Mouse (Mus musculus) stomach, postnatal 0 days (tissue): ENCODE data around the gene Brsk2. TPM values are rescaled to one million over a fixed set of nuclear protein-coding genes. Genes with fewer than 3 reads are reported as not detected.

Source experiments
- ATAC-seq: fragments of 200-750 bp; cut with Nextera tagmentation; 2 replicates; pipeline ENCODE4 v1.8.0; 2017; ENCODE audit not compliant: low FRiP score, low TSS enrichment
- DNase-seq: peaks from one replicate; pipeline ENCODE4 v3.0.0-alpha.2; 2016; ENCODE audit warnings: low spot score
- H3K27ac ChIP-seq: fragments of 300-500 bp; sonication (generic); replicated peaks from 2 replicates; pipeline ENCODE4 v1.5.1; 2014; ENCODE audit warnings: mild to moderate bottlenecking, control low read depth
- H3K27me3 ChIP-seq: fragments of 300-500 bp; sonication (generic); 2 replicates; pipeline ENCODE4 v1.6.1; 2014; ENCODE audit warnings: low read length; ENCODE audit not compliant: control insufficient read depth, insufficient read depth
- H3K36me3 ChIP-seq: fragments of 300-500 bp; sonication (generic); 2 replicates; pipeline ENCODE4 v1.6.1; 2014; ENCODE audit warnings: low read length, mixed read lengths; ENCODE audit not compliant: control insufficient read depth, insufficient read depth
- H3K4me1 ChIP-seq: fragments of 300-500 bp; sonication (generic); replicated peaks from 2 replicates; pipeline ENCODE4 v1.6.1; 2014; ENCODE audit warnings: antibody characterized with exemption; ENCODE audit not compliant: control insufficient read depth, insufficient read depth
- H3K4me2 ChIP-seq: fragments of 300-500 bp; sonication (generic); replicated peaks from 2 replicates; pipeline ENCODE4 v1.6.1; 2014; ENCODE audit warnings: low read depth, mild to moderate bottlenecking, control low read depth, moderate library complexity
- H3K4me3 ChIP-seq: fragments of 300-500 bp; sonication (generic); 2 replicates; pipeline ENCODE4 v1.5.1; 2014; ENCODE audit warnings: low read depth, low read length, control low read depth
- H3K9ac ChIP-seq: fragments of 300-500 bp; sonication (generic); 2 replicates; pipeline ENCODE4 v1.6.1; 2014; ENCODE audit warnings: mild to moderate bottlenecking, low read length, control low read depth, mixed read lengths
- H3K9me3 ChIP-seq: fragments of 300-500 bp; sonication (generic); 2 replicates; pipeline ENCODE4 v1.6.1; 2016; ENCODE audit warnings: low read length; ENCODE audit not compliant: control insufficient read depth
- CTCF ChIP-seq: IDR thresholded peaks from 2 replicates; pipeline ENCODE4 v1.5.1; 2016; ENCODE audit warnings: antibody characterized with exemption, low read depth, mild to moderate bottlenecking, moderate library complexity
- EP300 ChIP-seq: optimal IDR thresholded peaks from 2 replicates; pipeline ENCODE3; 2016; ENCODE audit warnings: antibody characterized with exemption
- WGBS: fragments of 180-500 bp; shearing (Covaris S2); extraction: QIAGEN DNeasy Blood & Tissue Kit; methylation state at CpG from one replicate; pipeline ENCODE4 v1.1.7; 2014; 5-methylcytosine and 5-hydroxymethylcytosine counted together
- microRNA-seq: library from miRNA; unstranded; fragments of <30 nt; microRNA quantifications from one replicate; pipeline ENCODE4, GENCODE M21; 2016
- polyA plus RNA-seq: library from polyadenylated mRNA; unstranded; fragments of >200 nt; fragmentation: Nextera tagmentation; extraction: Ambion mirVana; gene quantifications from 2 replicates; pipeline ENCODE4 v1.2.1, GENCODE M21; 2015

Gene Brsk2
- polyA plus RNA-seq, 1 experiment from 2014 or later: 0.62 TPM

GRCm38 (mm10) chr7:142040756-142041155, 91.2 kb downstream of the Brsk2 start:
- no peak for TF ChIP-seq CTCF
- no peak for TF ChIP-seq EP300
- no peak for ATAC-seq
- H3K9me3 ChIP-seq: no peaks in the 10 kb centered on the region
- WGBS: 90% methylated on average over 3 of the region's 3 CpGs
- H3K36me3 ChIP-seq: no peaks in the 10 kb centered on the region
- no peak overlapping the region for H3K27ac ChIP-seq
- DNase-seq: no peak
- no peaks in the 10 kb centered on the region for H3K4me1 ChIP-seq
- no peak overlapping the region for H3K9ac ChIP-seq
- H3K27me3 ChIP-seq: no peaks in the 10 kb centered on the region
- H3K4me3 ChIP-seq: no peak overlapping the region
- no peak overlapping the region for H3K4me2 ChIP-seq

DNA sequence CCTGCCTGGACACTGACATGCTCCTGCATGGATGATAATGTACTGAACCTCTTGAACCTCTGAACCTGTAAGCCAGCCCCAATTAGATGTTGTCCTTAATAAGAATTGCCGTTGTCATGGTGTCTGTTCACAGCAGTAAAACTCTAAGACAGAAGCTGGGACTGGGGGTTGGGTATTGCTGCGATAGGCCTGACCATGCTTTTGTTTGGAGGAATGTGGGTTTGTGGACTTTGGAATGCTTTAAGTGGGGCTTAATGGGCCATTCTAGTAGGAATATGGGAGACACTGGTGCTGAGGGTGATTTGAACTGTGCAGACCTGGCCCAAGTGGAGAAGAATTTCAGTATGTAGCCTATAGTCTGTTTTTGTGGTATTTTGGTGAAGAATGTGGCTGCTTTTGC, 95.8 kb downstream of the Brsk2 start:
- ATAC-seq (no peak), DNase-seq (no peak)
- Histone ChIP-seq H3K4me3 (no peak overlapping the region), H3K36me3 (no peaks in the 10 kb centered on the region), H3K27ac (no peak overlapping the region), H3K9ac (no peak overlapping the region), H3K27me3 (no peaks in the 10 kb centered on the region), H3K4me1 (no peaks in the 10 kb centered on the region), H3K4me2 (no peak overlapping the region), H3K9me3 (no peaks in the 10 kb centered on the region)
- no peak for TF ChIP-seq CTCF
- TF ChIP-seq EP300: no peak
- 57% methylated on average over 2 of the region's 2 CpGs for WGBS

DNA sequence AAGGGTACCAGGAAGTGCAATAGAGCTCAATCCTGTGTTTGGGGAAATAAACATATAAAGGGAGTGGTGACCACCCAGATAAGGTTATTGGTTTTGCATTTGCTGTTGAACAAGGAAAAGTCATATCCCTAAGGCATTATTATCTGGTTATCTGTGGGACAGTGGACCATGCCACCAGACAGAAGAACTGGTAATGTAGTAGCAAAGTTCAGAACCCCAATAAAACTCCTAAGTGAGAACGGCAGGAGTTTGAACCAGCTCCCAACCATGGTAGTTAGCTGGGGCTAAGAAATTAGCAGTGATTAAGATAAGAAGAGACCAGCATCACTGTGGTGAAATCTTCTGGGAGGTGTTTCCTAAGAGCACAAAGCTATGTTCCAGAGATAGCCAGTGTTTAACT, 96.4 kb downstream of the Brsk2 start:
- WGBS: 50% methylated on average over 1 of the region's 1 CpGs

DNA sequence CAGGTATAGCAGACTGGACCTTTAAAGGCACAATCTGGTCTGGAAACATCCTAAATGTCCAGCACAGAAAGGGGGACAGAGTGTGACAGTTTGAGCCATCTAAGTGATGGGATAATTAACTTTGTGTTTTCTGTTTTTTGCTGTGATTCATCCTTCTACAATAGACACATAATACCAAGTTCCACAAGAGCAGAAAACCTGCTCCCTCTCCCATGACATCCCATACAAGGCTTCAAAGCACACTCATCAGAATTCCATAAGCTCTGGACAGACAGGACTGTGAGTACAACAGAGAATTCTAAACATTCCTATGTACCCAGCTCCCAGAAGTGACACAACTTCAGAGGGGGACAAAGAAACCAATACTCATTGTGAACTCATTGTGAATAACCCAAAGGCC, 101.0 kb downstream of the Brsk2 start:
- Histone ChIP-seq H3K27me3 (no peaks in the 10 kb centered on the region), H3K9ac (no peak overlapping the region), H3K4me2 (no peak overlapping the region), H3K27ac (no peak overlapping the region), H3K4me3 (no peak overlapping the region), H3K36me3 (0 out of 2 replicates have a peak, but pooled peaks cover 4% of the 10 kb centered on the region), H3K9me3 (no peaks in the 10 kb centered on the region), H3K4me1 (no peaks in the 10 kb centered on the region)
- DNase-seq (no peak), ATAC-seq (no peak)
- TF ChIP-seq CTCF (no peak), EP300 (no peak)

More for the DNA sequence above, 96.4 kb downstream of the Brsk2 start:
- no peak overlapping the region for H3K4me3 ChIP-seq
- H3K4me2 ChIP-seq: no peak overlapping the region
- no peaks in the 10 kb centered on the region for H3K4me1 ChIP-seq
- DNase-seq (no peak), ATAC-seq (no peak)
- no peak overlapping the region for H3K27ac ChIP-seq
- no peaks in the 10 kb centered on the region for H3K36me3 ChIP-seq
- TF ChIP-seq EP300: no peak
- TF ChIP-seq CTCF: no peak
- no peaks in the 10 kb centered on the region for H3K27me3 ChIP-seq
- no peak overlapping the region for H3K9ac ChIP-seq
- H3K9me3 ChIP-seq: no peaks in the 10 kb centered on the region

Small RNA genes within 50 kb of the gene (microRNA-seq; reads per million reads assigned to microRNA genes)
- not detected for gene Mir3104

Other genes with a start within 250 kb of the Brsk2 start
- 2.9 and 3.3 TPM in 2 replicates for gene Muc5ac, start 160.8 kb upstream of the Brsk2 start, polyA plus RNA-seq
- gene Muc5b, start 110.7 kb upstream of the Brsk2 start, polyA plus RNA-seq: 122 and 133 TPM in 2 replicates
- gene Tollip, start 31.2 kb upstream of the Brsk2 start, polyA plus RNA-seq: 33.2 and 33.4 TPM in 2 replicates
- gene Mob2, start 111.3 kb downstream of the Brsk2 start, polyA plus RNA-seq: 61.5 and 65.8 TPM in 2 replicates
- gene Dusp8, start 146.1 kb downstream of the Brsk2 start, polyA plus RNA-seq: 3.6 and 5.6 TPM in 2 replicates
- not detected in 2 replicates for gene Gm45618, start 171.0 kb downstream of the Brsk2 start, polyA plus RNA-seq
- gene Gm39115, start 186.3 kb downstream of the Brsk2 start, polyA plus RNA-seq: not detected in 2 replicates
- gene Gm45337, start 194.9 kb downstream of the Brsk2 start, polyA plus RNA-seq: not detected in 2 replicates
- gene Gm29735, start 207.4 kb downstream of the Brsk2 start, polyA plus RNA-seq: not detected in 2 replicates
- gene Gm4553, start 216.0 kb downstream of the Brsk2 start, polyA plus RNA-seq: not detected in 2 replicates
- gene Krtap5-2, start 226.3 kb downstream of the Brsk2 start, polyA plus RNA-seq: not detected in 2 replicates
- gene Gm10153, start 240.6 kb downstream of the Brsk2 start, polyA plus RNA-seq: not detected in 2 replicates